Mouse (Mus musculus): ENCODE measurements around the gene Tlr9. TPM values are rescaled to one million over a fixed set of nuclear protein-coding genes. Genes with fewer than 3 reads are reported as not detected.
A peak's percentile ranks its signal among the peaks of the same experiment; 100 is the strongest.

Tlr9 gene
- polyA plus RNA-seq, 1 experiment from 2014 or later, result 0.09 TPM

DNA sequence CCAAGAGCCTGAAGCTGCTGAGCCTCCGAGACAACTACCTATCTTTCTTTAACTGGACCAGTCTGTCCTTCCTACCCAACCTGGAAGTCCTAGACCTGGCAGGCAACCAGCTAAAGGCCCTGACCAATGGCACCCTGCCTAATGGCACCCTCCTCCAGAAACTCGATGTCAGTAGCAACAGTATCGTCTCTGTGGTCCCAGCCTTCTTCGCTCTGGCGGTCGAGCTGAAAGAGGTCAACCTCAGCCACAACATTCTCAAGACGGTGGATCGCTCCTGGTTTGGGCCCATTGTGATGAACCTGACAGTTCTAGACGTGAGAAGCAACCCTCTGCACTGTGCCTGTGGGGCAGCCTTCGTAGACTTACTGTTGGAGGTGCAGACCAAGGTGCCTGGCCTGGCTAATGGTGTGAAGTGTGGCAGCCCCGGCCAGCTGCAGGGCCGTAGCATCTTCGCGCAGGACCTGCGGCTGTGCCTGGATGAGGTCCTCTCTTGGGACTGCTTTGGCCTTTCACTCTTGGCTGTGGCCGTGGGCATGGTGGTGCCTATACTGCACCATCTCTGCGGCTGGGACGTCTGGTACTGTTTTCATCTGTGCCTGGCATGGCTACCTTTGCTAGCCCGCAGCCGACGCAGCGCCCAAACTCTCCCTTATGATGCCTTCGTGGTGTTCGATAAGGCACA is 3.2 kb downstream of the Tlr9 start:
- 61% methylated on average over 24 of the region's 24 CpGs for WGBS
- H3K9ac ChIP-seq (ENCODE audit: low read length), result peak overlapping the region; percentile 62
- peak overlapping the region; percentile 47 for H3K27ac ChIP-seq (ENCODE audit: low read length)

GRCm38 (mm10) chr9:106226151-106226682 is 3.8 kb downstream of the Tlr9 start:
- Histone ChIP-seq H3K4me2 (ENCODE audit: low read depth, low read length) (peak overlapping the region; percentile 54), H3K27ac (ENCODE audit: low read length) (peak overlapping the region; percentile 47), H3K9me3 (replicated peaks; ENCODE audit: control insufficient read depth, low read length) (no peaks in the 10 kb centered on the region), H3K9ac (ENCODE audit: low read length) (peak overlapping the region; percentile 62), H3K36me3 (ENCODE audit: control insufficient read depth, insufficient read depth, low read length) (no peaks in the 10 kb centered on the region), H3K4me1 (ENCODE audit: control insufficient read depth, insufficient read depth, low read length) (peaks cover 14% of the 10 kb centered on the region; the same call in 1 of the 2 replicates), H3K4me3 (replicated peaks; ENCODE audit: low read length) (peak overlapping the region; percentile 30), H3K27me3 (ENCODE audit: control insufficient read depth, insufficient read depth, low read length) (0 out of 2 replicates have a peak, but pooled peaks cover 6% of the 10 kb centered on the region)
- peak; percentile 75 for ATAC-seq (ENCODE audit: insufficient read depth, low FRiP score)
- WGBS, result 5% methylated on average over 34 of the region's 34 CpGs

More for the DNA sequence above, 3.2 kb downstream of the Tlr9 start:
- H3K27me3 ChIP-seq (ENCODE audit: control insufficient read depth, insufficient read depth, low read length), result 0 out of 2 replicates have a peak, but pooled peaks cover 6% of the 10 kb centered on the region
- peak overlapping the region; percentile 30 for H3K4me3 ChIP-seq (replicated peaks; ENCODE audit: low read length)
- H3K36me3 ChIP-seq (ENCODE audit: control insufficient read depth, insufficient read depth, low read length), result no peaks in the 10 kb centered on the region
- ATAC-seq (ENCODE audit: insufficient read depth, low FRiP score), result no peak
- H3K4me1 ChIP-seq (ENCODE audit: control insufficient read depth, insufficient read depth, low read length), result peaks cover 14% of the 10 kb centered on the region; the same call in 1 of the 2 replicates
- H3K9me3 ChIP-seq (replicated peaks; ENCODE audit: control insufficient read depth, low read length), result no peaks in the 10 kb centered on the region
- H3K4me2 ChIP-seq (ENCODE audit: low read depth, low read length), result peak overlapping the region; percentile 54

DNA sequence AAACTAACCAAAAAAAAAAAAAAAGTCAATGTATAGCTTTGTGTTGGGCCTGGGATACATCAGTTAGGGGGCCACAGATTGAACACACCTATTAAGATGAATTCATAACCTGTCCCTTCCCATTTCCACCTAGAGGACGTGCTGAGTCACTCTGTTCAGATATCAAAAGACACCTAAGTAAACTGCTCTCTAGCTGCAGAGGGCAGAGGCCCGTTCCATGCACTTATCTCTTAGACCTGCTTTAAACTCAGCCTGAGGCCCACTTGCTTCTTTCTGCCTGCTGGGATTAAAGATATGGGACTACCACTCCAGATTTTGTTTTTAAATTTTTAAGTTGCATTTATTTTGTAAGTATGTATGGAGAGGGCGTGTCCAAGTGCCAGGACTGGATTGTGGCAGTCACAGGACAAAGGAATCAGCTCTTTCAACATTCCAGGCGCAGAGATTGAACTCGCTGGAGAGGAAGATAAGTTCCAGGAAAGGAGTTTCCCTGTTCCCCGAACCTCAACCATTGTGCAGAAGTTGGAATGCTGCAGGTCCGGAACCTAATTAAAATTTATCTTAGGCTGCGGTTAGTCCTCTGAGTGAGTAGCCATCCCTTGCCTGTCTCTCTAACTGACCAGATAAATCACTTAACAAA is 5.5 kb downstream of the Tlr9 start:
- Histone ChIP-seq H3K27me3 (ENCODE audit: control insufficient read depth, insufficient read depth, low read length) (0 out of 2 replicates have a peak, but pooled peaks cover 6% of the 10 kb centered on the region), H3K9me3 (replicated peaks; ENCODE audit: control insufficient read depth, low read length) (no peaks in the 10 kb centered on the region), H3K4me3 (replicated peaks; ENCODE audit: low read length) (no peak overlapping the region), H3K4me2 (ENCODE audit: low read depth, low read length) (no peak overlapping the region), H3K9ac (ENCODE audit: low read length) (no peak overlapping the region), H3K36me3 (ENCODE audit: control insufficient read depth, insufficient read depth, low read length) (peaks cover 2% of the 10 kb centered on the region), H3K4me1 (ENCODE audit: control insufficient read depth, insufficient read depth, low read length) (peaks cover 14% of the 10 kb centered on the region; the same call in 1 of the 2 replicates), H3K27ac (ENCODE audit: low read length) (peak overlapping the region; percentile 54; the same call in 1 of the 2 replicates)
- ATAC-seq (ENCODE audit: insufficient read depth, low FRiP score), result no peak
- WGBS, result 53% methylated on average over 8 of the region's 8 CpGs

DNA sequence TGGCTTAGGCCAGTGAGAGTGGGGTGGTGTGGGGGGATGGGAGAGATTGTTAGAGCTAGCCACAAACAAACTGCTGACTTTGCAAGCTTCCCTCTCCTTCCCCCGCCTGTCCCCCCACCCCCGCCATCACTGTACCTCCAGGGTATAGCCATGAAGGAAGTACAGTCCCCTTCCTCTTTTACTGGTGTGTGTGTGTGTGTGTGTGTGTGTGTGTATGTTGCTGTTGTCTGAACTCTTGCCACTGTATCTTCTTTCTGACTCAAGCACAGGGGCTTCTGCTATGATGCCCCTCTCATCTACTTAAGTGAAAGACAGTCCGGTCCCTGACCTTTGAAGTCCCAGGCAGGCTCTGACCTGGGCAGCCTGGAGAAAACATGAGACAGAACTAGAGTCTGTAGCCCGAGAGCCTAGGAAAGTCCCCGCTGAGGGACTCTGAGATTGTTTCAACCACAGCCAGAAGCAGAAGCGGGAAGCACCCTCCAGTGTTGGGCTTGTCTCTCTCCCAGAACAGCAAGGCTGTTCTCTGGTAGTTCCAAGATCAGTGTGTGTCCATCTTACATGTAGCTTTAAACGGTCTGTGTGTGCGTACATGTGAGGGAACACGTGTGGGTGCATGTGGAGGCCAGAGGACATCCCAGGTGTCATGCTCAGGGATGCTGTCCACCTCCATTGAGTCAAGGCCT is 7.8 kb downstream of the Tlr9 start:
- H3K4me1 ChIP-seq (ENCODE audit: control insufficient read depth, insufficient read depth, low read length), result peaks cover 14% of the 10 kb centered on the region; the same call in 1 of the 2 replicates
- H3K9ac ChIP-seq (ENCODE audit: low read length), result no peak overlapping the region
- peaks cover 10% of the 10 kb centered on the region for H3K36me3 ChIP-seq (ENCODE audit: control insufficient read depth, insufficient read depth, low read length)
- no peaks in the 10 kb centered on the region for H3K9me3 ChIP-seq (replicated peaks; ENCODE audit: control insufficient read depth, low read length)
- no peak for ATAC-seq (ENCODE audit: insufficient read depth, low FRiP score)
- 85% methylated on average over 9 of the region's 9 CpGs for WGBS
- H3K27me3 ChIP-seq (ENCODE audit: control insufficient read depth, insufficient read depth, low read length), result 0 out of 2 replicates have a peak, but pooled peaks cover 6% of the 10 kb centered on the region
- no peak overlapping the region for H3K4me3 ChIP-seq (replicated peaks; ENCODE audit: low read length)
- H3K4me2 ChIP-seq (ENCODE audit: low read depth, low read length), result no peak overlapping the region
- no peak overlapping the region for H3K27ac ChIP-seq (ENCODE audit: low read length)

DNA sequence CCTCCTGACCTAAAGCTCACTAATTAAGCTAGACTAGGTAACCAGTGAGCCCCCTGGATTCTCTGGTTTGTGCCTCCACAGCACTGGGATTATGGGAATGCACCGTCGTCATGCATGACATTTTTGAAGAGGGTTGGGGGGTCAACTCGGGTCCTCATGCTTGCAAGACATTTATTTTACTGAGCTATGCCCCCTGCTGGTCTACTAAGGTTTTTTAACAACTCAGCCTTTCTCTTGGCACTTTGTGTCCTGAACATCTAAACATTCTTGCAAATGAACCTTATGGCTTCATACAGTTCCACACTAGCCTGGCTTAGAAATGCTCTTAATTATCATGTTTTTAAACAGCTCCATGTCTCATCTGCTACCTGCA is 8.3 kb downstream of the Tlr9 start:
- WGBS, result 36% methylated on average over 3 of the region's 3 CpGs
- H3K27ac ChIP-seq (ENCODE audit: low read length), result no peak overlapping the region
- 0 out of 2 replicates have a peak, but pooled peaks cover 1% of the 10 kb centered on the region for H3K27me3 ChIP-seq (ENCODE audit: control insufficient read depth, insufficient read depth, low read length)
- H3K4me1 ChIP-seq (ENCODE audit: control insufficient read depth, insufficient read depth, low read length), result peaks cover 12% of the 10 kb centered on the region; the same call in 1 of the 2 replicates
- no peak overlapping the region for H3K9ac ChIP-seq (ENCODE audit: low read length)
- no peaks in the 10 kb centered on the region for H3K9me3 ChIP-seq (replicated peaks; ENCODE audit: control insufficient read depth, low read length)
- H3K36me3 ChIP-seq (ENCODE audit: control insufficient read depth, insufficient read depth, low read length), result peaks cover 10% of the 10 kb centered on the region
- no peak for ATAC-seq (ENCODE audit: insufficient read depth, low FRiP score)
- H3K4me2 ChIP-seq (ENCODE audit: low read depth, low read length), result no peak overlapping the region
- no peak overlapping the region for H3K4me3 ChIP-seq (replicated peaks; ENCODE audit: low read length)

DNA sequence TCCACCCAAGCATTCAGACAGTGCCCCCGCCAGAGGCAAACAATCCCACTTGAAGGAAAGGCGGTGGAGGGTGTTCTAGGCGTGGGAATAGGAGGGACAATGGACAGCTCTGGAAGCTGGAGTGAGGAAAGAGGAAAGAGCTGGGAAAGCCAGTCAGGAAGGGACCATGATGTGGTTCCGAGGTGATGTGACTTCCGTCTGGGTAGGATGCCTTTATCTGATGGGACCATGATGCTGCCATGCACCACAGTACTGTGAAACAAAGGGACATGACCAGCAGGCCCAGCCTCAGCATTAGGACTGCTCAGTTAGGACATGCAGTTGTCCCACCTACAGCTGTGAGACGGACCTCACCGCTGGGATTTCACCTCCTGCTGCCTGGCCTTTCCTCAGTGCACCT is 8.8 kb downstream of the Tlr9 start:
- Histone ChIP-seq H3K9ac (ENCODE audit: low read length) (no peak overlapping the region), H3K4me3 (replicated peaks; ENCODE audit: low read length) (no peak overlapping the region), H3K27ac (ENCODE audit: low read length) (no peak overlapping the region), H3K4me1 (ENCODE audit: control insufficient read depth, insufficient read depth, low read length) (peaks cover 9% of the 10 kb centered on the region; the same call in 1 of the 2 replicates), H3K9me3 (replicated peaks; ENCODE audit: control insufficient read depth, low read length) (no peaks in the 10 kb centered on the region), H3K4me2 (ENCODE audit: low read depth, low read length) (no peak overlapping the region), H3K36me3 (ENCODE audit: control insufficient read depth, insufficient read depth, low read length) (peaks cover 12% of the 10 kb centered on the region), H3K27me3 (ENCODE audit: control insufficient read depth, insufficient read depth, low read length) (no peaks in the 10 kb centered on the region)
- 75% methylated on average over 7 of the region's 7 CpGs for WGBS
- no peak for ATAC-seq (ENCODE audit: insufficient read depth, low FRiP score)

- H3K9ac ChIP-seq (ENCODE audit: low read length), result no peak overlapping the region
- H3K4me1 ChIP-seq (ENCODE audit: control insufficient read depth, insufficient read depth, low read length), result peaks cover 6% of the 10 kb centered on the region; the same call in 1 of the 2 replicates
- no peaks in the 10 kb centered on the region for H3K27me3 ChIP-seq (ENCODE audit: control insufficient read depth, insufficient read depth, low read length)
- H3K27ac ChIP-seq (ENCODE audit: low read length), result no peak overlapping the region
- H3K9me3 ChIP-seq (replicated peaks; ENCODE audit: control insufficient read depth, low read length), result no peaks in the 10 kb centered on the region
- WGBS, result 81% methylated on average over 4 of the region's 4 CpGs
- no peak overlapping the region for H3K4me2 ChIP-seq (ENCODE audit: low read depth, low read length)
- H3K36me3 ChIP-seq (ENCODE audit: control insufficient read depth, insufficient read depth, low read length), result peaks cover 18% of the 10 kb centered on the region
- ATAC-seq (ENCODE audit: insufficient read depth, low FRiP score), result no peak
- no peak overlapping the region for H3K4me3 ChIP-seq (replicated peaks; ENCODE audit: low read length)
Observed at GRCm38 (mm10) chr9:106231816-106232215, 9.4 kb downstream of the Tlr9 start.

DNA sequence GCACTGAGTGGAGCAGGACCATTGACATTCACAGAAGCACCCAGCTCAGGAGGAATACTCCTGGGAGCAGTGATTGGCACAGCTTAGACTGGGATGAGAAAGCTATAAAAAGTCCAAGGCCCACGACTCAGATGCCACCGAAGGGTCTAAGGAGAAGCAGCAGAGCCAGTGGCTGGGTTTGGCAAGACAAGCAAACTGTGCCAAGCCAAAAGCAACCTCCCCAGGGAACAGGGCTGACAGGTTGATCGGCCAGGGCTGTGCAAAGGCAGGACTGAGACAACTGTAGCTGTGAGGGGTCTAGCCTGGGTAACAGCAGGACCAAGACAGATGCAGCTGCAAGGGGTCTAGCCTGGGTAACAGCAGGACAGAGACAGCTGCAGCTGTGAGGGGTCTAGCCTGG is 10.6 kb downstream of the Tlr9 start:
- Histone ChIP-seq H3K9me3 (replicated peaks; ENCODE audit: control insufficient read depth, low read length) (no peaks in the 10 kb centered on the region), H3K36me3 (ENCODE audit: control insufficient read depth, insufficient read depth, low read length) (peaks cover 25% of the 10 kb centered on the region), H3K27me3 (ENCODE audit: control insufficient read depth, insufficient read depth, low read length) (no peaks in the 10 kb centered on the region), H3K4me1 (ENCODE audit: control insufficient read depth, insufficient read depth, low read length) (no peaks in the 10 kb centered on the region), H3K9ac (ENCODE audit: low read length) (no peak overlapping the region), H3K27ac (ENCODE audit: low read length) (no peak overlapping the region), H3K4me3 (replicated peaks; ENCODE audit: low read length) (no peak overlapping the region), H3K4me2 (ENCODE audit: low read depth, low read length) (no peak overlapping the region)
- no peak for ATAC-seq (ENCODE audit: insufficient read depth, low FRiP score)
- 97% methylated on average over 3 of the region's 3 CpGs for WGBS
